Comparison of ENCODE assay signal across 11 mouse cellular contexts in the genomic region with DNA sequence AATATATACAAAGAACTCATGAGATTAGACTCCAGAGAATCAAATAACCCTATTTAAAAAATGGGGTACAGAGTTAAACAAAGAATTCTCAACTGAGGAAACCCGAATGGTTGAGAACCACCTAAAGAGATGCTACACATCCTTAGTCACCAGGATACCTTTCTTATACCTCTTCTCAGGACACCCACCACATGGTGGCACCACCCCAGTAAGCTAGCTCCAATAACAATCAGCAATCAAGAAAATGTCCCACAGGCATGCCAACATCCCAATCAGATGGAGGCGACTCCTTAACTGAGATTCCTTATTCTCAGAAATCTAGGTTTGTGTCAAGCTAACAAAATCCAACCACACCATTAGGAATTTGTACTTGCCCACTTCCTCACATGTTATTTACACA. TPM values are rescaled to one million over a fixed set of nuclear protein-coding genes. Genes with fewer than 3 reads are reported as not detected.
DNase-seq lines count a peak whose midpoint lies in the region; ATAC-seq and TF ChIP-seq lines count a peak whose summit lies in the region.
"Had no signal": no experiment of that assay in that cellular context is flagged by ENCODE, and none has a peak within 500 bp of the region (broad histone marks: within the 10 kb centered on the region; RNA-seq: fewer than 3 reads in every experiment).

No protein-coding gene starts in this region.

- no peaks in the 10 kb centered on the region for H3K4me1 ChIP-seq in heart, embryonic 11.5 days (ENCODE audit: control insufficient read depth, insufficient read depth, low read length)
- no peaks in the 10 kb centered on the region for H3K4me1 ChIP-seq in testis, adult 2 months (ENCODE audit: control insufficient read depth, insufficient read depth, low read length)
- H3K4me1 ChIP-seq: liver, embryonic 12.5 days; neural tube, embryonic 12.5 days had no signal

- intact Hi-C loops in heart, postnatal 36 days (cut with DNase I), result no loop called here

- no peak for TF ChIP-seq POLR2A in testis, adult 2 months (IDR thresholded peaks at IDR 0.05; ENCODE audit: control insufficient read depth, low read depth, low read length)

- no peak for ATAC-seq in heart, embryonic 11.5 days (replicated peaks; ENCODE audit: insufficient number of reproducible peaks, low FRiP score, low TSS enrichment)
- no peak for ATAC-seq in CD4-positive, CD25-positive, alpha-beta regulatory T cell, adult 4 months
- ATAC-seq: hindbrain, postnatal 0 days; liver, embryonic 12.5 days had no signal

- no peak overlapping the region for H3K4me3 ChIP-seq in heart, embryonic 11.5 days (ENCODE audit: low read depth, low read length)
- H3K4me3 ChIP-seq in testis, adult 2 months (ENCODE audit: control insufficient read depth, low read depth, low read length), result peak overlapping the region; percentile 26; the same call in 1 of the 2 replicates
- H3K4me3 ChIP-seq: erythroblast, embryonic 14.5 days; liver, embryonic 12.5 days; neural tube, embryonic 12.5 days had no signal

- WGBS in heart, embryonic 11.5 days (ENCODE audit: insufficient replicate concordance), result 75% methylated on average over 2 of the region's 2 CpGs

- DNase-seq in heart, postnatal 36 days, result peak; percentile 22 to 43
- no peak for DNase-seq in testis, postnatal 14 days (ENCODE audit: low spot score)
- peak; percentile 28 for DNase-seq in kidney, postnatal 14 days
- peak; percentile 76 for DNase-seq in thymus, postnatal 4 days

- H3K9ac ChIP-seq in heart, embryonic 11.5 days (ENCODE audit: low read depth, low read length), result no peak overlapping the region
- H3K9ac ChIP-seq: liver, embryonic 12.5 days; neural tube, embryonic 12.5 days had no signal

- no peak overlapping the region for H3K27ac ChIP-seq in heart, embryonic 11.5 days (ENCODE audit: low read depth, low read length)
- H3K27ac ChIP-seq in testis, adult 2 months (ENCODE audit: control insufficient read depth, insufficient read depth, low read depth, low read length), result no peak overlapping the region
- H3K27ac ChIP-seq: hindbrain, postnatal 0 days; liver, embryonic 12.5 days; neural tube, embryonic 12.5 days had no signal

- H3K9me3 ChIP-seq in heart, embryonic 11.5 days (replicated peaks; ENCODE audit: control insufficient read depth, low read length), result no peaks in the 10 kb centered on the region
- H3K9me3 ChIP-seq: liver, embryonic 12.5 days; neural tube, embryonic 12.5 days had no signal

- H3K36me3 ChIP-seq in heart, embryonic 11.5 days (ENCODE audit: control insufficient read depth, insufficient read depth, low read length), result peaks cover 21% of the 10 kb centered on the region
- H3K36me3 ChIP-seq in testis, adult 2 months (ENCODE audit: control insufficient read depth, insufficient read depth, low read length), result no peaks in the 10 kb centered on the region; the same call in none of the 2 replicates

- no peak overlapping the region for H3K4me2 ChIP-seq in heart, embryonic 11.5 days
- H3K4me2 ChIP-seq: liver, embryonic 12.5 days; neural tube, embryonic 12.5 days had no signal

- H3K27me3 ChIP-seq in heart, embryonic 11.5 days (ENCODE audit: control insufficient read depth, insufficient read depth, low read length), result no peaks in the 10 kb centered on the region
- no peaks in the 10 kb centered on the region for H3K27me3 ChIP-seq in testis, adult 2 months (ENCODE audit: control insufficient read depth, insufficient read depth, low read length)
- H3K27me3 ChIP-seq: liver, embryonic 12.5 days; neural tube, embryonic 12.5 days had no signal

- TF ChIP-seq CTCF in testis, adult 2 months (IDR thresholded peaks at IDR 0.05; ENCODE audit: control insufficient read depth, insufficient read depth, insufficient replicate concordance, low read depth, low read length), result no peak

RNA-seq across cellular contexts. Expression of a gene that starts 42.4 kb away (rescaled TPM):
- total RNA-seq in heart, postnatal 36 days (2021), result 10 to 100 TPM; 38.4 TPM
- 8.1 and 9.0 TPM in 2 replicates for polyA plus RNA-seq in heart, embryonic 11.5 days (2014; fragmentation: Nextera tagmentation; extraction: Ambion mirVana)
- 97.1 and 102 TPM in 2 replicates for polyA plus RNA-seq in testis, adult 2 months (2012; rRNA removed)
- 10 to 100 TPM; 14.9 to 18.2 TPM for polyA plus RNA-seq in CD4-positive, CD25-positive, alpha-beta regulatory T cell, adult 4 months (2017; shearing (Covaris generic))
